Mouse (Mus musculus) midbrain, postnatal 0 days (tissue): Measurements from ENCODE around the gene Adk. TPM values are rescaled to one million over a fixed set of nuclear protein-coding genes. Genes with fewer than 3 reads are reported as not detected.

ENCODE experiments used
- ATAC-seq: fragments of 200-750 bp; cut with Nextera tagmentation; 2 replicates; pipeline ENCODE4 v1.8.0; 2017; ENCODE audit warnings: moderate number of reproducible peaks, mild to moderate bottlenecking, moderate TSS enrichment, moderate library complexity; ENCODE audit not compliant: low FRiP score
- DNase-seq: peaks from one replicate; pipeline ENCODE4 v3.0.0-alpha.2; 2015; ENCODE audit warnings: low spot score
- H3K27ac ChIP-seq: fragments of 300-500 bp; sonication (generic); 2 replicates; pipeline ENCODE4 v1.5.1; 2014; ENCODE audit warnings: low read depth, mild to moderate bottlenecking, low read length, mixed read lengths
- H3K27me3 ChIP-seq: fragments of 300-500 bp; sonication (generic); 2 replicates; pipeline ENCODE4 v1.6.1; 2014; ENCODE audit warnings: low read length, control low read depth, mixed read lengths; ENCODE audit not compliant: insufficient read depth
- H3K36me3 ChIP-seq: fragments of 300-500 bp; sonication (generic); 2 replicates; pipeline ENCODE4 v1.6.1; 2014; ENCODE audit warnings: low read length, control low read depth, mixed read lengths; ENCODE audit not compliant: insufficient read depth
- H3K4me1 ChIP-seq: fragments of 300-500 bp; sonication (generic); 2 replicates; pipeline ENCODE4 v1.6.1; 2014; ENCODE audit warnings: mild to moderate bottlenecking, control low read depth, antibody characterized with exemption, low read length, mixed read lengths; ENCODE audit not compliant: insufficient read depth
- H3K4me2 ChIP-seq: fragments of 300-500 bp; sonication (generic); 2 replicates; pipeline ENCODE4 v1.6.1; 2014; ENCODE audit warnings: low read depth, mild to moderate bottlenecking, low read length, mixed read lengths; ENCODE audit not compliant: poor library complexity, severe bottlenecking
- H3K4me3 ChIP-seq: fragments of 300-500 bp; sonication (generic); 2 replicates; pipeline ENCODE4 v1.5.1; 2014; ENCODE audit warnings: low read depth, mild to moderate bottlenecking, low read length, moderate library complexity
- H3K9ac ChIP-seq: fragments of 300-500 bp; sonication (generic); replicated peaks from 2 replicates; pipeline ENCODE4 v1.6.1; 2014; ENCODE audit warnings: mild to moderate bottlenecking, low read length, moderate library complexity, mixed read lengths; ENCODE audit not compliant: poor library complexity, severe bottlenecking
- H3K9me3 ChIP-seq: fragments of 300-500 bp; sonication (generic); 2 replicates; pipeline ENCODE4 v1.6.1; 2016; ENCODE audit warnings: low read length, control low read depth
- CTCF ChIP-seq: IDR thresholded peaks from 2 replicates; pipeline ENCODE4 v1.5.1; 2016; ENCODE audit warnings: antibody characterized with exemption, mild to moderate bottlenecking
- WGBS: fragments of 180-500 bp; shearing (Covaris S2); extraction: QIAGEN DNeasy Blood & Tissue Kit; methylation state at CpG from one replicate; pipeline ENCODE4 v1.1.7; 2014; 5-methylcytosine and 5-hydroxymethylcytosine counted together
- polyA plus RNA-seq: library from polyadenylated mRNA; unstranded; fragments of >200 nt; fragmentation: Nextera tagmentation; extraction: Ambion mirVana; gene quantifications from 2 replicates; pipeline ENCODE4 v1.2.1, GENCODE M21; 2015
- total RNA-seq: library from RNA; depleted of rRNA; stranded (reverse); fragments of >200 nt; gene quantifications from 2 replicates; pipeline ENCODE4 v1.2.3, GENCODE M21; 2014

Adk gene
- total and polyA plus RNA-seq, 2 experiments from 2014 or later: 25.3 to 50.6 TPM

- no peaks in the 10 kb centered on the region for H3K27me3 ChIP-seq
- no peak for ATAC-seq
- WGBS: 92% methylated on average over 7 of the region's 7 CpGs
- no peaks in the 10 kb centered on the region for H3K9me3 ChIP-seq
- no peaks in the 10 kb centered on the region for H3K36me3 ChIP-seq
- H3K4me2 ChIP-seq: no peak overlapping the region
- no peak overlapping the region for H3K27ac ChIP-seq
- no peak overlapping the region for H3K9ac ChIP-seq
- H3K4me1 ChIP-seq: no peaks in the 10 kb centered on the region
- no peak for DNase-seq
- no peak overlapping the region for H3K4me3 ChIP-seq
- no peak for TF ChIP-seq CTCF
Observed at GRCm38 (mm10) chr14:21455654-21456350, 403.4 kb downstream of the Adk start.

- Histone ChIP-seq H3K36me3 (no peaks in the 10 kb centered on the region), H3K4me3 (no peak overlapping the region), H3K9me3 (no peaks in the 10 kb centered on the region), H3K27ac (no peak overlapping the region), H3K4me1 (no peaks in the 10 kb centered on the region), H3K9ac (no peak overlapping the region), H3K4me2 (no peak overlapping the region), H3K27me3 (no peaks in the 10 kb centered on the region)
- DNase-seq: no peak
- TF ChIP-seq CTCF: no peak
- ATAC-seq: no peak
Observed at GRCm38 (mm10) chr14:21456526-21456925, 404.2 kb downstream of the Adk start.

GRCm38 (mm10) chr14:21457876-21458275 lies 405.5 kb downstream of the Adk start:
- H3K27ac ChIP-seq: no peak overlapping the region
- TF ChIP-seq CTCF: no peak
- H3K4me1 ChIP-seq: no peaks in the 10 kb centered on the region
- no peaks in the 10 kb centered on the region for H3K9me3 ChIP-seq
- ATAC-seq (no peak), DNase-seq (no peak)
- H3K36me3 ChIP-seq: no peaks in the 10 kb centered on the region
- no peak overlapping the region for H3K4me2 ChIP-seq
- H3K4me3 ChIP-seq: no peak overlapping the region
- no peak overlapping the region for H3K9ac ChIP-seq
- WGBS: 67% methylated on average over 5 of the region's 5 CpGs
- no peaks in the 10 kb centered on the region for H3K27me3 ChIP-seq

GRCm38 (mm10) chr14:21458696-21459095 lies 406.3 kb downstream of the Adk start:
- Histone ChIP-seq H3K27ac (no peak overlapping the region), H3K36me3 (no peaks in the 10 kb centered on the region), H3K4me1 (no peaks in the 10 kb centered on the region), H3K9ac (no peak overlapping the region), H3K4me2 (no peak overlapping the region), H3K4me3 (no peak overlapping the region), H3K27me3 (no peaks in the 10 kb centered on the region), H3K9me3 (no peaks in the 10 kb centered on the region)
- no peak for TF ChIP-seq CTCF
- 84% methylated on average over 7 of the region's 7 CpGs for WGBS
- DNase-seq (no peak), ATAC-seq (no peak)

GRCm38 (mm10) chr14:21459163-21459562 lies 406.8 kb downstream of the Adk start:
- Histone ChIP-seq H3K27ac (no peak overlapping the region), H3K27me3 (no peaks in the 10 kb centered on the region), H3K4me3 (no peak overlapping the region), H3K4me1 (no peaks in the 10 kb centered on the region), H3K9me3 (no peaks in the 10 kb centered on the region), H3K9ac (no peak overlapping the region), H3K4me2 (no peak overlapping the region), H3K36me3 (no peaks in the 10 kb centered on the region)
- ATAC-seq: no peak
- TF ChIP-seq CTCF: no peak
- DNase-seq: no peak
- 86% methylated on average over 4 of the region's 4 CpGs for WGBS

GRCm38 (mm10) chr14:21462398-21462797 lies 410.0 kb downstream of the Adk start:
- DNase-seq (no peak), ATAC-seq (no peak)
- 91% methylated on average over 3 of the region's 3 CpGs for WGBS
- Histone ChIP-seq H3K4me3 (no peak overlapping the region), H3K27ac (no peak overlapping the region), H3K9me3 (no peaks in the 10 kb centered on the region), H3K9ac (no peak overlapping the region), H3K4me1 (no peaks in the 10 kb centered on the region), H3K27me3 (no peaks in the 10 kb centered on the region), H3K4me2 (no peak overlapping the region), H3K36me3 (no peaks in the 10 kb centered on the region)
- no peak for TF ChIP-seq CTCF
